Mouse (Mus musculus) midbrain, embryonic 13.5 days (tissue): ENCODE results near the gene Gse1. TPM values are rescaled to one million over a fixed set of nuclear protein-coding genes. Genes with fewer than 3 reads are reported as not detected.

Experiments
- ATAC-seq: fragments of 200-750 bp; cut with Nextera tagmentation; 2 replicates; pipeline ENCODE4 v1.8.0; 2017; ENCODE audit warnings: mild to moderate bottlenecking, moderate TSS enrichment, moderate library complexity
- H3K27ac ChIP-seq: fragments of 300-500 bp; sonication (generic); 2 replicates; pipeline ENCODE4 v1.5.1; 2015; ENCODE audit warnings: inconsistent platforms, mild to moderate bottlenecking, moderate library complexity
- H3K27me3 ChIP-seq: fragments of 300-500 bp; sonication (generic); 2 replicates; pipeline ENCODE4 v1.6.1; 2015; ENCODE audit warnings: mild to moderate bottlenecking, inconsistent platforms
- H3K36me3 ChIP-seq: fragments of 300-500 bp; sonication (generic); 2 replicates; pipeline ENCODE4 v1.6.1; 2015; ENCODE audit warnings: mild to moderate bottlenecking, inconsistent platforms
- H3K4me1 ChIP-seq: fragments of 300-500 bp; sonication (generic); replicated peaks from 2 replicates; pipeline ENCODE4 v1.6.1; 2015; ENCODE audit warnings: inconsistent platforms
- H3K4me2 ChIP-seq: fragments of 300-500 bp; sonication (generic); replicated peaks from 2 replicates; pipeline ENCODE4 v1.6.1; 2015; ENCODE audit warnings: moderate library complexity, mild to moderate bottlenecking, inconsistent platforms
- H3K4me3 ChIP-seq: fragments of 300-500 bp; sonication (generic); replicated peaks from 2 replicates; pipeline ENCODE4 v1.5.1; 2015; ENCODE audit warnings: mild to moderate bottlenecking, inconsistent platforms
- H3K9ac ChIP-seq: fragments of 300-500 bp; sonication (generic); replicated peaks from 2 replicates; pipeline ENCODE4 v1.6.1; 2015; ENCODE audit warnings: mild to moderate bottlenecking, inconsistent platforms
- H3K9me3 ChIP-seq: fragments of 300-500 bp; sonication (generic); 2 replicates; pipeline ENCODE4 v1.6.1; 2016; ENCODE audit warnings: mild to moderate bottlenecking, inconsistent platforms
- WGBS: fragments of 180-500 bp; shearing (Covaris S2); methylation state at CpG from one replicate; pipeline ENCODE4 v1.1.7; 2015; 5-methylcytosine and 5-hydroxymethylcytosine counted together
- polyA plus RNA-seq: library from polyadenylated mRNA; unstranded; fragments of >200 nt; fragmentation: Nextera tagmentation; extraction: Ambion mirVana; gene quantifications from 2 replicates; pipeline ENCODE4 v1.2.1, GENCODE M21; 2015

The Gse1 gene
- polyA plus RNA-seq, 1 experiment from 2014 or later, result 22.5 TPM

DNA sequence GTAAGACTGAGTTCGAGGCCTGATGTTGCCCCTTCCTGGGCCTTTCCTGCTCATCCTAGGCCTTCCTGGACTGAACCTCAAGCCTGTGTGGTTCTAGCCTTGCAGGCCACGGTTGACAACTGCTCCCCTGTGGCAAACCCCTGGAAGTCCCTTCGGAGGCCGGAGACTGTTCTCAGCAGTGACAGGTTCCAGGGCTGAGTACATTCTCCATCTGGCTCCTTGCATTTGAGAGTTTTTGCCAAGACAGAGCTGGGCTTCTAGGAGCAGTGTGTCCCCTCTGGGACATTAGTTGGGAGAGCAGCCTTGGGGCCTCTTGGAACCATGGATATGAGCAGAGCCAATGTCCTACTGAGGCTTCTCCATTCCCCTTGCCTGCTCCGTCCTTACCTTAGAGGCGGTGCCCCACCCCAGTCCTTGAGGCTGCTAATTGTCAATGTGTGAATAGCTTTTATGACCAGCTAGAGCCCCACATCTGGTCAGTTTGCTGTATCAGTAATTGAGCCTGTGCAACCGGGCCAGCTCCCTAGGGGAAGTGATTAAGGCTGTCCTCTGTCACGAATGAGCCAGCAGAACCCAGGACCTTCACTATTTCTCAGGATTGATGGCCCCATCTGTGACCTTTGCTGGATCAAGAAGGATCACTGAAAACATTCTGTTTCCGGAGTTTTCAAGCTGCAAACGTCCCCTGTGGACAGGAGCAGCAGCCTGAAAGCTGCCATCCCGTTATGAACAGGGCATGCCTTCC lies 289.6 kb downstream of the Gse1 start:
- Histone ChIP-seq H3K4me1 (peaks cover 100% of the 10 kb centered on the region), H3K9me3 (no peaks in the 10 kb centered on the region), H3K4me3 (no peak overlapping the region), H3K9ac (peak overlapping the region; percentile 36), H3K27ac (peak overlapping the region; percentile 68), H3K27me3 (no peaks in the 10 kb centered on the region), H3K36me3 (no peaks in the 10 kb centered on the region), H3K4me2 (no peak overlapping the region)
- ATAC-seq, result no peak
- WGBS, result 40% methylated on average over 11 of the region's 11 CpGs

DNA sequence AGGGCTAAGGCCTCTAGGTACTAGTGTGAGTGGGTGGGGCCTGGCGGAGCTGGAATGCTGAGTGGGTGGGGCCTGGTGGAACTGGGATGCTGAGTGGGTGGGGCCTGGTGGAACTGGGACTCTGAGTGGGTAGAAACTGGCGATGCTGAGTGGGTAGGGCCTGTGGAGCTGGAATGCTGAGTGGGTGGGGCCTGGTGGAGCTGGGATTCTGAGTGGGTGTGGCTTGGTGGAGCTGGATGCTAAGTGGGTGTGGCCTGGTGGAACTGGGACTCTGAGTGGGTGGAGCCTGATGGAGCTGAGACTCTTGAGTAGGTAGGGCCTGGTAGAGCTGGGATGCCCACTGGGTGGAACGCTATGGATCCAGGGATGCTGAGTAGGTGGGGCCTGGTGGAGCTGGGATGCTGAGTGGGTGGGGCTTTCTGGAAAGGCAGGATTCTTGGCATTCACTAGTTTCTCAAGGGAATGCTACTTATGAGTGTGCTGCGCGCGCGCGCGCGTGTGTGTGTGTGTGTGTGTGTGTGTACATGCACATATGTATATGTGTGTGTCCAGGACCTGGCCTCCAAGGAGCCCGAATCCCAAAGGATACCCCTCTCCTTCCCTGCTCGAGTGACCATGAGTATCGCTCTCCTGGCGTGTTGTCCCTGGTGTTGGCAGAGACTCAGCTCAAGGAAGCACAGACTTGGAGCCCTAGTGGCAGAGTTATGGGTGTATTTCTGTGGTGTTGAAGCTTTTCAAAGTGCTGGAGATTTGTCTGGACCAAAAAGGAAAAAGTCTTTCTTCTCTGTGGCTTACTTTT lies 290.7 kb downstream of the Gse1 start:
- no peak overlapping the region for H3K4me3 ChIP-seq
- H3K27me3 ChIP-seq, result no peaks in the 10 kb centered on the region
- no peak for ATAC-seq
- H3K9me3 ChIP-seq, result no peaks in the 10 kb centered on the region
- no peak overlapping the region for H3K9ac ChIP-seq
- WGBS, result 53% methylated on average over 14 of the region's 14 CpGs
- H3K4me1 ChIP-seq, result peaks cover 100% of the 10 kb centered on the region
- no peak overlapping the region for H3K4me2 ChIP-seq
- no peaks in the 10 kb centered on the region for H3K36me3 ChIP-seq
- peak overlapping the region; percentile 25; the same call in 1 of the 2 replicates for H3K27ac ChIP-seq

DNA sequence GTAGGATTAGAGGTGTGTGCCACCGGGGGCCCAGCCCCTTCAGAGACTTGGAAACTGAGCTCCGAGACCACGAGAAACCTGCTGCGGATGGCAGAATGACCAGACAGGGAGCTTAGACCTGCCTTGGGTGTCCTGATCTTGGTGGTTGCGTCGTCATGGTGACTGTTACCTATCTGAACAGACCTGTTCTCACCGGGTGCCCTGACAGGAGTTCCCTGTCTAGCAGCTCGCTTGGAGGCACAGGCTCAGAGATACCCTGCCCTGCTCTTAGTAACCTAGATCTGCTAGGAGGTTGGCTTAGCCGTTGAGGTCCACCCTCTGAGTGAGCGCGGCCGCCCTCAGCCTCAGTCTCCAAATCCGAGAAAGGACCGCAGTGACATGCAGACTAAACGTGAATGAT lies 292.0 kb downstream of the Gse1 start:
- Histone ChIP-seq H3K4me1 (peaks cover 100% of the 10 kb centered on the region), H3K4me3 (no peak overlapping the region), H3K27ac (peak overlapping the region; percentile 93), H3K4me2 (peak overlapping the region; percentile 38), H3K36me3 (no peaks in the 10 kb centered on the region), H3K9ac (peak overlapping the region; percentile 53), H3K9me3 (no peaks in the 10 kb centered on the region), H3K27me3 (no peaks in the 10 kb centered on the region)
- peak; percentile 9 for ATAC-seq
- WGBS, result 60% methylated on average over 15 of the region's 15 CpGs

DNA sequence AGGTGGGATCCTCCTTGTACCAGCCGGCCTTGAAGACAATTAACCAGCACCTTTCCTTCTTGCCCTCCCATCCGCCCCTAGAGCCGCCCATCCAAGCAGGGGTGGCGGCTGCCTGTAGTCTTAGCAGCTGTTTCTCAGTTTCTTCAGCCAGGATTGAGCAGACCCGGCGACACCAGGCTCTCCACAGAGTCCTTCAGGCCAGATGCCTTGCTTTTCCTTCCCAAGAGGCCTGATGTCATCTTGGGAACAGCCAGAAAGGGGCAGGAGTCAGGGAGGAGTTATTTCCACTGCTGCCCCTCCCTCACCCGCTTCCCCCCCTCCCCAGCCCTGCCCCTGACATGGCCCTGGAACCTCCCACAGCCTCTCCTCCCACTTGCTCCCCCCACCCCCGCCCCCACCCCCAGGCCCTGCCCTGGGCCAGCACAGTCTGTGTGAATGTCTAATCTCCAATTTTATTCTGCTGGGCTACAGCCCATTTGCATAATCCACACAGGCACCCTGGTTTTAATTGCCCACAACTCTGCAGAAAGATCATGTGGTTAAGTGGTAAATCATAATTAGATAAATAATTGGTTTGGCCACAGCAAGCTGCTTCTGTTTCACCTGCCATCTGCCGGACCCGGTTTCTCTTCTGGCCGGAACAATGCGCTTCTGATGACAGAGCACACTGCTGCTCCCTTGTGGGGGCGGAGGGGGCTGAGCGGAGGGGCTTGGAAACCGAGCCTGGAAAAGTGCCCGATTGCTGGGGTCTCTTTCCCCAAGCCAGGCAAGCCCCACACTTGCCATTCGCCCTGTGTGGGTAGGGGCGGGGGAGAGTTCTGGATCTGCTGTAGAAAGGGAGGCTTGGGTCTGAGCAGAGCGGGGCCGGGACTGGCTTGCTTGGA lies 292.7 kb downstream of the Gse1 start:
- Histone ChIP-seq H3K4me1 (peaks cover 100% of the 10 kb centered on the region), H3K27ac (peak overlapping the region; percentile 93), H3K4me2 (peak overlapping the region; percentile 38), H3K9me3 (no peaks in the 10 kb centered on the region), H3K4me3 (0 out of 2 replicates have a peak overlapping the region, but pooled peaks have one; percentile 1), H3K36me3 (no peaks in the 10 kb centered on the region), H3K27me3 (no peaks in the 10 kb centered on the region), H3K9ac (peak overlapping the region; percentile 53)
- WGBS, result 4% methylated on average over 20 of the region's 20 CpGs
- peak; percentile 82 for ATAC-seq

DNA sequence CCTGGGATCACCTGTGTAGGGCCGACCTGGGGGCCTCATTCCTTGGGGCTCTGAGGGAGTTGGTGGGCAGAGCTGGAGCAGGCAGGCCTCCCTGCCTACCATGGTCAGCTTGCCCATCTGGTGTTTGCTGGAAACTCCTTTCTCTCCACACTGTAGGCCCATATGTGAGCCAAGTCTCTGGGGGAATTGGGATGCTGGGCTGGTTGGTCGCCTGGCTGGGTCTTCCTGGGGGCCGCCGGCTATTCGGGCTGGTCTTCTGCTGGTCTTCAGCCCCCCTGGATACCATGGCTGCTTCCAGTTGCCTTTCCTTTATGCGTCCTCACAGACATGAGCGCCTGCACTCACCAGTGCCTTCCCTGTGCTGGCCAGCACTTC lies 293.3 kb downstream of the Gse1 start:
- ATAC-seq, result peak; percentile 16; the same call in 1 of the 2 replicates
- WGBS, result 32% methylated on average over 7 of the region's 7 CpGs
- Histone ChIP-seq H3K36me3 (no peaks in the 10 kb centered on the region), H3K9ac (peak overlapping the region; percentile 46), H3K9me3 (no peaks in the 10 kb centered on the region), H3K4me2 (peak overlapping the region; percentile 38), H3K4me3 (no peak overlapping the region), H3K27me3 (no peaks in the 10 kb centered on the region), H3K27ac (peak overlapping the region; percentile 93), H3K4me1 (peaks cover 100% of the 10 kb centered on the region)

DNA sequence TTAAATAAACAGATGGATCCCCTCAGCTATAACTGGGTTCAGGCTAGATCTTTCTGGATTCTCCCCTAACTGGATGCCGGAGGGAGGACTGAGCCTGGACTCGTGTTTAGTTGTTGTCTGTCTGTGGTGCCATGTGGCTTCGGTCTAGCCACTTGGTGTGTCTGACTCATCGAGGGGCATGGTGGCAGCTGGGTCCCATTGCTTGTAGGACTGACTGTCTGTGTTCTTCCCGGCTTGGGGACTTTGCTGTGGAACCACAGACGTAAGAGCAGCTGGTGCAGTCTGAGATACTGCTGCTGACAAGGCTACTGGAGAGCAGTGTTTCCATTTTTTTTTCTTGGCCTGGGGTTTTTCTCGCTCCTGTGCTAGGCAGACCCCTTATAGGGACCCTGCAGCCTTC lies 295.4 kb downstream of the Gse1 start:
- Histone ChIP-seq H3K27ac (peak overlapping the region; percentile 63), H3K4me3 (no peak overlapping the region), H3K4me1 (peaks cover 100% of the 10 kb centered on the region), H3K4me2 (no peak overlapping the region), H3K9ac (no peak overlapping the region), H3K27me3 (no peaks in the 10 kb centered on the region), H3K9me3 (no peaks in the 10 kb centered on the region), H3K36me3 (no peaks in the 10 kb centered on the region)
- no peak for ATAC-seq
- WGBS, result 47% methylated on average over 7 of the region's 7 CpGs

DNA sequence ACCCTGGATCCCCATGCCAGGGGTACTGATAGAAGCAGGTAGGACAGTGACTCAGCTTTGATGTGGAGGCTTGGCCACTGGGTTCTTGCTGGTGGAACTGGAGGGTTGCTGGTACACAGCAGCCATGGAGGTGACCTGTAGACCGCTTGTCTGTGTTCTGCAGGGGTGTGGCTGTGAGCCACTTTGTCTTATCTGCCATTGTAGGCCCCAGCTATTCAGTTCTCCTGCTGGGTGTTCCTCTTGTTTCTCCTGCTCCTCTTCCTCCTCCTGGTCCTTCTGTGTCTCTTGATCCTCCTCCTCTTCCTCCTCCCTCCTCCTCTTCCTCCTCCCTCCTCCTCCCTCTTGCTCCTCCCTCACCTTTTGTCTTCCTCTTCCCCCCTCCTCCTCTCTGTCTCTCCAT lies 296.9 kb downstream of the Gse1 start:
- H3K36me3 ChIP-seq, result no peaks in the 10 kb centered on the region
- H3K27ac ChIP-seq, result peak overlapping the region; percentile 45
- H3K9me3 ChIP-seq, result no peaks in the 10 kb centered on the region
- no peak overlapping the region for H3K4me3 ChIP-seq
- no peak overlapping the region for H3K9ac ChIP-seq
- 73% methylated on average over 1 of the region's 1 CpGs for WGBS
- no peaks in the 10 kb centered on the region for H3K27me3 ChIP-seq
- peaks cover 93% of the 10 kb centered on the region for H3K4me1 ChIP-seq
- no peak overlapping the region for H3K4me2 ChIP-seq
- no peak for ATAC-seq

DNA sequence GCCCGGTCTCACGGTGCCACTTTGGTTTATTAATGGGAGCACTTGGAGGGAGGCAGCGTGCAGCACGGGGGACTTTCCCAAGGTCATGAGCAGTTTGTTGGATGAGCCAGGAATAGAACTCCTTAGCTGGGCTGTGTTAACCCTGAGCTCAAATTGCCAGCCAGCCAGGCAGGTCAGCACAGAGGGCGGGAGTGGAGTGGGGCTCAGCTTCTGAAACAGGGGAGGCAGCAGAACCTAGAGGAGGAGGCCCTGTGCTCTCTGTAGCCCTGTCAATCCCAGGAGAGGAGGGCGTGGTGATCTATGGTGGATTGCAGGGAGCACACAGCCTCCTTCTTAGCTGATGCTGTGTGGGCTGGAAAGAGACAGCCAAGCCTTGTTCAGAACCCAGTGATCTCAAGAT lies 297.6 kb downstream of the Gse1 start:
- H3K27me3 ChIP-seq, result no peaks in the 10 kb centered on the region

DNA sequence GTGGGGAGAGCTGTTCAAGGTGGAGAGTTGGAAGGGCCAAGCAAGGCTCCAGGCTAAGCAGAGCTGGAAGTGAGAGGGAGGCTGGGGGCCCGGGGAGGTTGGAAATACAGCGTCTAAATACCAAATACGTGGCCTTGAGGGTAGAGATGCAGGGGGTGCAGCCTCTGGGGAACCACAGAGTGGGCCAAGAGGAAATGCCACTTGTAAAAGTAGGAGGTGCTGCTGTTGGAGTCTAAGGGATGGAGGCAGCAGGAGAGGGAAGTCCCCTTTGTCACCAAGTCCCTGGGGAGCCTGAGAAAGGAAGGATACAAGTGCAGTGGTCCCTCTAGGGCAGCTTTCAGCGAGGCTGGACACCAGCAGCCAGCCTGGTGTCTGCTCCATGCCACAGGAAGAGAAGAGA lies 298.3 kb downstream of the Gse1 start:
- peak overlapping the region; percentile 44; the same call in 1 of the 2 replicates for H3K9ac ChIP-seq
- H3K4me2 ChIP-seq, result no peak overlapping the region
- no peak for ATAC-seq
- H3K27me3 ChIP-seq, result no peaks in the 10 kb centered on the region
- 0 out of 2 replicates have a peak overlapping the region, but pooled peaks have one; percentile 5 for H3K27ac ChIP-seq
- H3K4me1 ChIP-seq, result peaks cover 85% of the 10 kb centered on the region
- no peak overlapping the region for H3K4me3 ChIP-seq
- H3K36me3 ChIP-seq, result no peaks in the 10 kb centered on the region
- 41% methylated on average over 4 of the region's 4 CpGs for WGBS
- no peaks in the 10 kb centered on the region for H3K9me3 ChIP-seq

More for the DNA sequence above, 297.6 kb downstream of the Gse1 start:
- Histone ChIP-seq H3K9me3 (no peaks in the 10 kb centered on the region), H3K9ac (peak overlapping the region; percentile 8; the same call in 1 of the 2 replicates), H3K4me1 (peaks cover 86% of the 10 kb centered on the region), H3K27ac (0 out of 2 replicates have a peak overlapping the region, but pooled peaks have one; percentile 25), H3K4me3 (no peak overlapping the region), H3K4me2 (no peak overlapping the region), H3K36me3 (no peaks in the 10 kb centered on the region)
- 58% methylated on average over 6 of the region's 6 CpGs for WGBS
- ATAC-seq, result no peak

DNA sequence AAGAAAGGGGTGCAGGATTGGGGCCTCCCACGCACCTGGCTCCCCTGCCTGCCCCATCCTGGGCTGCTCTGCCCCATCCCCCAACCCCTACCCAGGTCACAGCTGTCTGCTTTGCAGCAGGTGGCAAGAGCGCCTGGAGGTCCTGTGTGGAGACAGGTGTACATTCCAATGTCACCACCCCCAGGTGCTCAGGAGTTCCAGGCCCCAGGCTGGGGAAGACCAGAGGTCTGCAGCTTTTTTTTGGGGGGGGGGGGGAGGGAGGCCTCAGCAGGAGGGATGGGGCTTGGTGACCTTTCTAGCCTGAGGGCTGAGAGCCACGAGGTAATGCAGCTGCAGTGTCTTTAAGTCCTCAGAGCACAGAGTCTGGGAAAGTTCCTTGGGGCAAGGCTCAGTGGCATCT lies 300.1 kb downstream of the Gse1 start:
- Histone ChIP-seq H3K9ac (no peak overlapping the region), H3K4me2 (no peak overlapping the region), H3K4me3 (no peak overlapping the region), H3K36me3 (no peaks in the 10 kb centered on the region), H3K27ac (no peak overlapping the region), H3K27me3 (no peaks in the 10 kb centered on the region), H3K4me1 (peaks cover 85% of the 10 kb centered on the region), H3K9me3 (no peaks in the 10 kb centered on the region)
- no peak for ATAC-seq
- 26% methylated on average over 3 of the region's 3 CpGs for WGBS

DNA sequence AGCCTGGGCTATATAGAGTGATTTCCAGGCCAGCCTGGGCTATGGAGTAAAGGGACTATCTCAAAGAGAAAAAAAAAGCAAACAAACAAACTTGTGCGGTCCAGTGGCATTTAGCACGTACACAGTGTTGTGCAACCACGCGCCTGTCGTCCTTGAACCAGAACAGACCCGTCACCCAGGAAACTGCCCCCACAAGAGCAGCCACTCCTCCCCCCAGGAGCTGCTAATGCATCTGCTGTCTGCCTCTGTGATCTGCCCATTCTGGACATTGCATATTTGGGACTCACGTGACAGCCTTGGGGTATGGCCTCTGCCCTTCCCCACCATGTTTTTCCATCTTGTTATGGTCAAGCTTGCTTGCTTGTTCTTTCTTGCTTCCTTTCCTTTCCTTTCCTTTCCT lies 301.0 kb downstream of the Gse1 start:
- Histone ChIP-seq H3K9me3 (no peaks in the 10 kb centered on the region), H3K27ac (no peak overlapping the region), H3K36me3 (no peaks in the 10 kb centered on the region), H3K4me2 (no peak overlapping the region), H3K4me1 (peaks cover 85% of the 10 kb centered on the region), H3K27me3 (no peaks in the 10 kb centered on the region), H3K9ac (no peak overlapping the region), H3K4me3 (no peak overlapping the region)
- no peak for ATAC-seq
- 55% methylated on average over 7 of the region's 7 CpGs for WGBS
